Mouse (Mus musculus) left cerebral cortex, postnatal 4 days (tissue): Measurements from ENCODE around the gene Vmn1r38. TPM values are rescaled to one million over a fixed set of nuclear protein-coding genes. Genes with fewer than 3 reads are reported as not detected.
"Not testable (repeated sequence)": the region's sequence is repeated elsewhere in the genome, so short reads cannot be mapped to it uniquely, and the experiment has no call there.

Experiments used
- DNase-seq: peaks from one replicate; pipeline ENCODE4 v3.0.0-alpha.2; 2022
- intact Hi-C: fragments of 180-260 bp; cut with DNase I; formaldehyde crosslinking; loops from one replicate; pipeline ENCODE4 v1.15.1; 2025
- total RNA-seq, 2 experiments: library from RNA; stranded (reverse); gene quantifications; 2 replicates each; pipeline ENCODE4 v1.2.3; 2021

Vmn1r38 gene
- not detected for total RNA-seq

DNA sequence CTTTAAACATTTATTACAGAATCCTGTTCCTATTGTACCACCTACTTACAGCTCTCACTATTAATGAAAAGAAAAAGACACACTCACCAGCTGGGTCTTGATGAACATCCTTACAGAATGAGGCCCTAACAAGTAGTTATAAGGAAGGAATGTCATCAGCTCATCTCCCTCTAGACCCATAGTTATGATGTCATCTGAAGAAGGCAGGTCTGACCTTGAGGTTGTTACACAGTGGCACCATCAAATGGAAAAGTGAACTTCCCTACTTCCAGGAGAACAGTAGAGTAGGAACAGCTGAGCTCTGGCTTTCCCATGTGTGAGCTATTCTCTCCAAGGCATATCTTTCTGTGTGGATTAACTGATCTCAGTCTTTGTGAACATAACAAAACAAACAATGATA, at the start of gene Vmn1r38:
Gene Vmn1r38, minus strand, starts transcription at position 101 of the 400 bp plus-strand sequence.
- DNase-seq, intact Hi-C loops: not testable (repeated sequence)

DNA sequence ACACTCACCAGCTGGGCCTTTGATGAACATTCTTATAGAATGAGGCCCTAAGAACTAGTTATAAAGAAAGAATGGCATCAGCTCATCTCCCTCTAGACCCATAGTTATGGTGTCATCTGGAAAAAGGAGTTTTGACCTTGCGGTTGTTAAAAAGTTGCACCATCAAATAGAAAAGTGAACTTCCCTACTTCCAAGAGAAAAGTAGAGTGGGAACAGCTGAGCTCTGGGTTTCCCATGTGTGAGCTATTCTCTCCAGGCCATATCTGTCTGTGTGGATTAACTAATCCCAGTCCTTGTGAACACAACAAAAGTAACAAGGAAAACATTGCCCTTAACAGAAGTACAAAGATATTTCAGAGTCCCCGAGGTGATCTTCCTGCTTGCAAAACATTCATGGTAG, 28.1 kb upstream of the Vmn1r38 start, which contains the start of gene Vmn1r39:
Gene Vmn1r39, minus strand, starts transcription at position 101 of the 400 bp plus-strand sequence.
- DNase-seq = no peak
- intact Hi-C loops = no loop called here

DNA sequence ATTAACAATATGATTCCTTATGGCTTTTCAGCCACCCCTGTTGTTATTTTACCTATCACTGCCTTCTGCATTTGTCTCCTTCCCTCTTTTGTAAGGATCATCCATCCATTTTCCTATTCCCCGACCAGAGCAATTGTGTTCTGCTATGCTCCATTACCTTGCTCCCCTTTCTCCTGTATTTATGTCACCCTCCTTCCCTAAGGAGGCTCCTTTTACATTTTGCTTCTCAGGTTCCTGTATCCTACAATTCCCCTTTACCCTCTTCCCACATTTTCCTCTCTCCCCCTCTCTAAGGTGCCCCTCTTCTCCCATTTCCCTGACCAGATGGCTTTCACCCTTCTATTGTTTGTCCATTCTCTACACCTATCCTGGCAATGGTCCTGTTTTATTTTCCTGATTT, 23.9 kb upstream of the Vmn1r38 start:
- intact Hi-C loops = no loop called here
- no peak for DNase-seq

DNA sequence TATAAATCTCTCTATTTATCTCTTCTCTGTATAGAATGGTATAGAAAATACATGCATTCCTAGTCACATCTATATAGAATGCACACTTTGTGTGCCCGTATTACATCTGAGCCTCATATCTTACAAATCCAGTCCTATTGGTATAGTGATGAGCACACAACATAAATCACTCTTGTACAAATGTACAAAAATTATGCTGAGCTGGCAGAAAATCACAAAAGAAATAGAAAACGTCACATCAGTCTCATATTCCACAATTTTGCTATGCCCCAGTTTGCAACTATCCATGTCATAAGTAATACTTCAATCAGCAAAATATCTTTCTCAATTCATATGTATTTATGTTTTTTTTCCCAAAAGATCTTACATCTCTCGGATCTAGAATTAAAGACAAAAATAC, 23.3 kb upstream of the Vmn1r38 start:
- intact Hi-C loops = no loop called here
- DNase-seq = no peak

DNA sequence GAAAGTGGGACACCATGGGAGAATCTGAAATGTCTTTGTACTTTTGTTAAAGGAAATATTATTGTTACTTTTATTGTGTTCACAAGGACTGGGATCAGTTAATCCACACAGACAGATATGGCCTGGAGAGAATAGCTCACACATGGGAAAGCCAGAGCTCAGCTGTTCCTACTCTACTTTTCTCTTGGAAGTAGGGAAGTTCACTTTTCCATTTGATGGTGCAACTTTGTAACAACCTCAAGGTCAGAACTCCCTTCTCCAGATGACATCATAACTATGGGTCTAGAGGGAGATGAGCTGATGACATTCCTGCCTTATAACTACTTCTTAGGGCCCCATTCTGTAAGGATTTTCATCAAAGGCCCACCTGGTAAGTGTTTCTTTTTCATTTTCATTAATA, 53.3 kb downstream of the Vmn1r38 start, which contains the start of gene Vmn1r37:
Gene Vmn1r37, plus strand, starts transcription at position 301 of the 400 bp plus-strand sequence.
- intact Hi-C loops, DNase-seq: not testable (repeated sequence)

Other genes with a start within 250 kb of the Vmn1r38 start
- gene Mad2l1, start 247.2 kb downstream of the Vmn1r38 start, total RNA-seq = 10 to 100 TPM; 11.6 to 12.8 TPM
- gene Vmn1r32, start 222.5 kb downstream of the Vmn1r38 start, total RNA-seq = not detected
- not detected for gene Vmn1r33, start 164.3 kb downstream of the Vmn1r38 start, total RNA-seq
- gene Vmn1r34, start 138.7 kb downstream of the Vmn1r38 start, total RNA-seq = not detected
- gene Vmn1r35, start 96.7 kb downstream of the Vmn1r38 start, total RNA-seq = not detected
- not detected for gene Vmn1r36, start 63.5 kb downstream of the Vmn1r38 start, total RNA-seq
- gene Vmn1r37, start 53.2 kb downstream of the Vmn1r38 start, total RNA-seq = not detected
- gene Vmn1r39, start 28.0 kb upstream of the Vmn1r38 start, total RNA-seq = not detected
- 10 to 100 TPM; 49.1 to 54.0 TPM for gene Gng12, start 113.8 kb upstream of the Vmn1r38 start, total RNA-seq